In genomic region chr7:116306601-116307000, GRCm38 (mm10) we compare ENCODE assay signal across 8 mouse cellular contexts. TPM values are rescaled to one million over a fixed set of nuclear protein-coding genes. Genes with fewer than 3 reads are reported as not detected.
DNase-seq lines count a peak whose midpoint lies in the region; ATAC-seq and TF ChIP-seq lines count a peak whose summit lies in the region.

No protein-coding gene starts in this region.

- no peaks in the 10 kb centered on the region for H3K36me3 ChIP-seq in kidney, embryonic 15.5 days
- no peaks in the 10 kb centered on the region for H3K36me3 ChIP-seq in embryonic facial prominence, embryonic 13.5 days
- no peaks in the 10 kb centered on the region for H3K36me3 ChIP-seq in intestine, postnatal 0 days (ENCODE audit: control insufficient read depth, insufficient read depth)
- H3K36me3 ChIP-seq in neural tube, embryonic 13.5 days = no peaks in the 10 kb centered on the region

- H3K4me3 ChIP-seq in kidney, embryonic 15.5 days (replicated peaks) = peak overlapping the region; percentile 77
- peak overlapping the region; percentile 66; the same call in 1 of the 2 replicates for H3K4me3 ChIP-seq in embryonic facial prominence, embryonic 13.5 days
- peak overlapping the region; percentile 82 for H3K4me3 ChIP-seq in intestine, postnatal 0 days (ENCODE audit: low read depth, low read length)
- H3K4me3 ChIP-seq in neural tube, embryonic 13.5 days = peak overlapping the region; percentile 71
- H3K4me3 ChIP-seq in left cerebral cortex, adult 2 months = no peak overlapping the region; the same call in 1 of the 2 replicates

- no peak for DNase-seq in kidney, postnatal 25 days
- DNase-seq in left cerebral cortex, adult 2 months (ENCODE audit: extremely low spot score in 1 of 2, low spot score in 2 of 2) = no peak
- DNase-seq in adrenal gland, adult 2 months = no peak
- DNase-seq in kidney, postnatal 36 days = no peak

- H3K4me2 ChIP-seq in kidney, embryonic 15.5 days = peak overlapping the region; percentile 99
- peak overlapping the region; percentile 100 for H3K4me2 ChIP-seq in embryonic facial prominence, embryonic 13.5 days
- H3K4me2 ChIP-seq in intestine, postnatal 0 days (replicated peaks; ENCODE audit: low read depth) = peak overlapping the region; percentile 96
- peak overlapping the region; percentile 100 for H3K4me2 ChIP-seq in neural tube, embryonic 13.5 days

- ATAC-seq in kidney, embryonic 15.5 days (replicated peaks; ENCODE audit: low FRiP score) = no peak
- ATAC-seq in embryonic facial prominence, embryonic 13.5 days (ENCODE audit: insufficient number of reproducible peaks, insufficient read depth, low FRiP score, low TSS enrichment, low read depth) = no peak
- ATAC-seq in intestine, postnatal 0 days = no peak
- no peak for ATAC-seq in neural tube, embryonic 13.5 days (ENCODE audit: low read depth)

- H3K9ac ChIP-seq in kidney, embryonic 15.5 days = no peak overlapping the region
- no peak overlapping the region for H3K9ac ChIP-seq in embryonic facial prominence, embryonic 13.5 days
- H3K9ac ChIP-seq in intestine, postnatal 0 days (ENCODE audit: low read depth, low read length) = no peak overlapping the region
- H3K9ac ChIP-seq in neural tube, embryonic 13.5 days = no peak overlapping the region

- H3K4me1 ChIP-seq in kidney, embryonic 15.5 days = peaks cover 34% of the 10 kb centered on the region
- peaks cover 26% of the 10 kb centered on the region for H3K4me1 ChIP-seq in embryonic facial prominence, embryonic 13.5 days
- H3K4me1 ChIP-seq in intestine, postnatal 0 days (replicated peaks; ENCODE audit: control insufficient read depth, insufficient read depth, low read length) = 0 out of 2 replicates have a peak, but pooled peaks cover 4% of the 10 kb centered on the region
- peaks cover 31% of the 10 kb centered on the region for H3K4me1 ChIP-seq in neural tube, embryonic 13.5 days (replicated peaks)

- no peak for TF ChIP-seq CTCF in intestine, postnatal 0 days (IDR thresholded peaks at IDR 0.05; ENCODE audit: low read depth)
- no peak for TF ChIP-seq CTCF in left cerebral cortex, adult 2 months (IDR thresholded peaks at IDR 0.05)

- no peaks in the 10 kb centered on the region for H3K9me3 ChIP-seq in kidney, embryonic 15.5 days (replicated peaks)
- H3K9me3 ChIP-seq in embryonic facial prominence, embryonic 13.5 days = no peaks in the 10 kb centered on the region
- no peaks in the 10 kb centered on the region for H3K9me3 ChIP-seq in intestine, postnatal 0 days (ENCODE audit: control insufficient read depth)
- H3K9me3 ChIP-seq in neural tube, embryonic 13.5 days = no peaks in the 10 kb centered on the region

- H3K27me3 ChIP-seq in kidney, embryonic 15.5 days = peaks cover 34% of the 10 kb centered on the region
- peaks cover 42% of the 10 kb centered on the region for H3K27me3 ChIP-seq in embryonic facial prominence, embryonic 13.5 days
- H3K27me3 ChIP-seq in intestine, postnatal 0 days (replicated peaks; ENCODE audit: control insufficient read depth, insufficient read depth, low read length) = no peaks in the 10 kb centered on the region
- peaks cover 20% of the 10 kb centered on the region for H3K27me3 ChIP-seq in neural tube, embryonic 13.5 days

- no peak overlapping the region for H3K27ac ChIP-seq in kidney, embryonic 15.5 days
- no peak overlapping the region for H3K27ac ChIP-seq in embryonic facial prominence, embryonic 13.5 days
- H3K27ac ChIP-seq in intestine, postnatal 0 days (ENCODE audit: low read depth, low read length) = no peak overlapping the region
- no peak overlapping the region for H3K27ac ChIP-seq in neural tube, embryonic 13.5 days (replicated peaks)
- no peak overlapping the region for H3K27ac ChIP-seq in left cerebral cortex, adult 2 months

- 20% methylated on average over 5 of the region's 5 CpGs for WGBS in kidney, embryonic 15.5 days
- WGBS in embryonic facial prominence, embryonic 13.5 days = 16% methylated on average over 5 of the region's 5 CpGs
- WGBS in intestine, postnatal 0 days = 29% methylated on average over 5 of the region's 5 CpGs
- 9% methylated on average over 5 of the region's 5 CpGs for WGBS in neural tube, embryonic 13.5 days

- intact Hi-C loops in left cerebral cortex, adult 2 months (cut with DNase I) = loop anchor here (5.0 kb wide), 1 partner anchor 49 kb away; no protein-coding TSS in a partner anchor

RNA-seq across cellular contexts. Expression of gene Plekha7, which starts 1.6 kb away (rescaled TPM):
- 14.1 and 14.4 TPM in 2 replicates for polyA plus RNA-seq in kidney, embryonic 15.5 days (2015; fragmentation: Nextera tagmentation; extraction: Ambion mirVana)
- polyA plus RNA-seq in embryonic facial prominence, embryonic 13.5 days (2015; fragmentation: Nextera tagmentation; extraction: Ambion mirVana) = 10.9 and 11.0 TPM in 2 replicates
- polyA plus RNA-seq in intestine, postnatal 0 days (2015; fragmentation: Nextera tagmentation; extraction: Ambion mirVana) = 17.2 and 20.2 TPM in 2 replicates
- 6.7 and 7.9 TPM in 2 replicates for polyA plus RNA-seq in neural tube, embryonic 13.5 days (2015; fragmentation: Nextera tagmentation; extraction: Ambion mirVana)
- total RNA-seq in left cerebral cortex, adult 2 months (2021) = 10 to 100 TPM; 25.5 to 31.0 TPM
- 10 to 100 TPM; 10.2 to 22.1 TPM for total RNA-seq in adrenal gland, adult 2 months (2021)
- 16.7 and 20.7 TPM in 2 replicates for polyA plus RNA-seq in adrenal gland, adult 2 months (2012; rRNA removed)

RNA-seq across cellular contexts. Expression of gene Rps13, which starts 27.4 kb away (rescaled TPM):
- 840 and 852 TPM in 2 replicates for polyA plus RNA-seq in kidney, embryonic 15.5 days (2015; fragmentation: Nextera tagmentation; extraction: Ambion mirVana)
- 845 and 970 TPM in 2 replicates for polyA plus RNA-seq in embryonic facial prominence, embryonic 13.5 days (2015; fragmentation: Nextera tagmentation; extraction: Ambion mirVana)
- polyA plus RNA-seq in intestine, postnatal 0 days (2015; fragmentation: Nextera tagmentation; extraction: Ambion mirVana) = 471 and 493 TPM in 2 replicates
- 578 and 606 TPM in 2 replicates for polyA plus RNA-seq in neural tube, embryonic 13.5 days (2015; fragmentation: Nextera tagmentation; extraction: Ambion mirVana)
- 100 to 1,000 TPM; 168 to 210 TPM for total RNA-seq in left cerebral cortex, adult 2 months (2021)
- total RNA-seq in adrenal gland, adult 2 months (2021) = 100 to 1,000 TPM; 360 to 462 TPM
- 52.8 and 81.0 TPM in 2 replicates for polyA plus RNA-seq in adrenal gland, adult 2 months (2012; rRNA removed)
